Mouse (Mus musculus): ENCODE measurements at regions not wholly inside any gene's neighbourhood (a gene's known extent, or its start where the extent isn't known, plus 50 kb on each side); places are given as distances from the start of the nearest gene placed in this dataset.

DNA sequence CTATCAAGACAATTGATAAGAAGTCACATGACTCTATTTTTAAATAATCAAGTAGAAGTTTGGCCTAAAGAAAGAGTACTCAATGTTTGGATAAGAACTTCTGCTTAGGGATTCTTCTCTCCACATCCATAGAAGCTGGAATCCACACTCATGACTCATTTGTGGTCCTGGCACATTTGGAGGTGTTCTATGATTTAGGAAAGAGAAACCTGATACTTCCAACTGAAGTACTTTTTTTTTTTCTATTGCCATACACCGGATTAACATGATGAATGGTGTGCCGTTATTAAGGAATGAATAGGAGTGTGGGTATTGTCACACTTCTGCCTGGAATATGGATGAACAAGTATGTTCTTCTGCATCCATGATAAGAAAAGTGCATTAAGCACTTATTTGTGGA lies 158.5 kb upstream of the Pter start:
- Histone ChIP-seq H3K4me3 (no peak overlapping the region), H3K27ac (no peak overlapping the region), H3K4me1 (no peaks in the 10 kb centered on the region), H3K27me3 (ENCODE audit: poor library complexity, severe bottlenecking) (no peaks in the 10 kb centered on the region), H3K9me3 (no peaks in the 10 kb centered on the region), H3K36me3 (replicated peaks) (no peaks in the 10 kb centered on the region)
- no peak for DNase-seq (ENCODE audit: extremely low spot score, low spot score)
- 92% methylated on average over 2 of the region's 2 CpGs for WGBS

DNA sequence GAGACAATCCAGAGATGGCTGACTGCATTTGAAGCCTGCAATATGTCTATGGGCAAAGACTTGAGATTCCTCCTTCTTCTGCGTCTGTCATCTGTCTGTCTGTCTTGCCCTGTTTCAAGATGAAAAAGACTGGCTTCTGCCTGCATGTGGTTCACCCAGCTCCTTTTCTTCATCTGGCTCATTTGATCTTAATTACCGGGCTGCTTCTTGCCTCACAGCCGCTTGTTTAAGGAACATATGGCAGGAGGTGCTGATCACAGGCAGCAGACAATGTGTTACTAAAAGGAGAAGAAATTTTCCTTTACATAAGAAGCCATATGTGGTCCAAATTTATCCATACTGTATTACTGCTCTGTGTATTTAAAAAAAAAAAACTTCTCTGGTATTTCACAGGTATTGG lies 147.0 kb upstream of the Pter start:
- no peaks in the 10 kb centered on the region for H3K4me1 ChIP-seq
- DNase-seq (ENCODE audit: extremely low spot score, low spot score) = no peak
- H3K36me3 ChIP-seq (replicated peaks) = no peaks in the 10 kb centered on the region
- no peak overlapping the region for H3K4me3 ChIP-seq
- no peak overlapping the region for H3K27ac ChIP-seq
- H3K9me3 ChIP-seq = no peaks in the 10 kb centered on the region
- no peaks in the 10 kb centered on the region for H3K27me3 ChIP-seq (ENCODE audit: poor library complexity, severe bottlenecking)
- WGBS = 67% methylated on average over 3 of the region's 3 CpGs

DNA sequence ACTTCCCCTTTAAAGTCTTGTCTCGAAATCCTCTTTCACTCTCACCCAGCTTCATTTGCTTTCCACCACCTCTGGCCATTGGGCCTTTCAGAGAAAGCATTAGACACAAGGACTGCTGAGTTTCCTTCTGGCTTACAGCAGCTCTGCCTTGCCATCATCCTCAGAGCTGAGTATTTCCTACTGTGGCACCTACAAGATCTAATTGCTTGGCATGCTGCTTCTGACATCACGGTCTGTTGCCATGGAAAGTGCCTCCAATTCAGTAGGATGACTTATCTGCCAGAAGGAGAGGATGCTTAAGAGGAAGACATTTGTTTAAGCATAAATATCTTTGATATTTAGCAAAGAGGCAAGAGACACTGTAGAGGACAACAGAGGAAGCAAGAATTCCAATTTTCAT lies 146.1 kb upstream of the Pter start:
- no peak overlapping the region for H3K27ac ChIP-seq
- no peaks in the 10 kb centered on the region for H3K9me3 ChIP-seq
- no peak overlapping the region for H3K4me3 ChIP-seq
- H3K4me1 ChIP-seq = no peaks in the 10 kb centered on the region
- H3K27me3 ChIP-seq (ENCODE audit: poor library complexity, severe bottlenecking) = no peaks in the 10 kb centered on the region
- DNase-seq (ENCODE audit: extremely low spot score, low spot score) = no peak
- 73% methylated on average over 2 of the region's 2 CpGs for WGBS
- H3K36me3 ChIP-seq (replicated peaks) = no peaks in the 10 kb centered on the region

DNA sequence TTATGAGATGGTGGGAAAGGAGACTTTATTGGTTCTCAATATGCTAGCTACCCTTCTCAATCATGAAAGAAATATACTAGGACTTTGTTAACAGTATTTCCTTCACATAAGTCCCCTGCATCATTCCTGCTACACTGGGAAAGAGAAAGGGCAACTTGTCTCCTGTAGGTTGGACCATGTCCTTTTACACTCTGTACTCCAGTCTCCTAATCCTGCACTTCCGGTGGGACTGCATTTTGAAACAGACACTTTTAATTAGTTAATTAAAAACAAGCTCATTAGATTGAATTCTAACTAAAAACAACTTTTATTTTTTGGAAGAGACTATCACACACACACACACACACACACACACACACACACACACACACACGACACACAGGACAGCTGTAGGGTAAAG lies 131.2 kb upstream of the Pter start:
- Histone ChIP-seq H3K4me3 (no peak overlapping the region), H3K36me3 (replicated peaks) (no peaks in the 10 kb centered on the region), H3K4me1 (no peaks in the 10 kb centered on the region), H3K27ac (no peak overlapping the region), H3K27me3 (ENCODE audit: poor library complexity, severe bottlenecking) (no peaks in the 10 kb centered on the region), H3K9me3 (no peaks in the 10 kb centered on the region)
- 82% methylated on average over 2 of the region's 2 CpGs for WGBS
- no peak for DNase-seq (ENCODE audit: extremely low spot score, low spot score)

DNA sequence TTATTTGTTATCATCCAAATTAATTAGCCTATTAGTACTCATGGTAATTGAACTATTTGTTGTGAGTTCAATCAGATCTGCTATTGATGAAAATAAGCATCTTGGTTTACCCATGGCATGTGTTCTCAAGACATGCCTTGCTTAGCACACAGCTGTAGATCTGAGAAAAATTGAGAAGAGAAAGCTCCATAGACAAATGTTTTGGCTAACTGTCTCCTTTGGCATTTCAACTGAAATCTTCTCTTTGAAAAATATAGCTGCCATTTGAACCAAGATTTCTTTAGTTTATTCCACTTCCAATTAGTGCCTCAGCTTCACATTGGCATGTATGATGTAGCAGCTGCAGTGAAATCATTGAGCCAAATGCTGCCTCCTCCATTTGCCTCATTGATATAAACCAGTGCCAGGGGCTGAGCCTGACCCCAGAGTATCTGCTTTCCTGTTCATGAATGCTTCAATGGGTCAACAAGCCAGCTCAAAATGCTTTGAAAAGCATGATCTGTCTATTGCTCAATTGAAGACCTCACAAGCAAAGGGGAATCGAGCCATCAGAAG lies 126.1 kb upstream of the Pter start:
- no peaks in the 10 kb centered on the region for H3K9me3 ChIP-seq
- DNase-seq (ENCODE audit: extremely low spot score, low spot score) = no peak
- no peak overlapping the region for H3K4me3 ChIP-seq
- no peaks in the 10 kb centered on the region for H3K27me3 ChIP-seq (ENCODE audit: poor library complexity, severe bottlenecking)
- 82% methylated on average over 1 of the region's 1 CpGs for WGBS
- H3K36me3 ChIP-seq (replicated peaks) = no peaks in the 10 kb centered on the region
- no peak overlapping the region for H3K27ac ChIP-seq
- H3K4me1 ChIP-seq = no peaks in the 10 kb centered on the region

DNA sequence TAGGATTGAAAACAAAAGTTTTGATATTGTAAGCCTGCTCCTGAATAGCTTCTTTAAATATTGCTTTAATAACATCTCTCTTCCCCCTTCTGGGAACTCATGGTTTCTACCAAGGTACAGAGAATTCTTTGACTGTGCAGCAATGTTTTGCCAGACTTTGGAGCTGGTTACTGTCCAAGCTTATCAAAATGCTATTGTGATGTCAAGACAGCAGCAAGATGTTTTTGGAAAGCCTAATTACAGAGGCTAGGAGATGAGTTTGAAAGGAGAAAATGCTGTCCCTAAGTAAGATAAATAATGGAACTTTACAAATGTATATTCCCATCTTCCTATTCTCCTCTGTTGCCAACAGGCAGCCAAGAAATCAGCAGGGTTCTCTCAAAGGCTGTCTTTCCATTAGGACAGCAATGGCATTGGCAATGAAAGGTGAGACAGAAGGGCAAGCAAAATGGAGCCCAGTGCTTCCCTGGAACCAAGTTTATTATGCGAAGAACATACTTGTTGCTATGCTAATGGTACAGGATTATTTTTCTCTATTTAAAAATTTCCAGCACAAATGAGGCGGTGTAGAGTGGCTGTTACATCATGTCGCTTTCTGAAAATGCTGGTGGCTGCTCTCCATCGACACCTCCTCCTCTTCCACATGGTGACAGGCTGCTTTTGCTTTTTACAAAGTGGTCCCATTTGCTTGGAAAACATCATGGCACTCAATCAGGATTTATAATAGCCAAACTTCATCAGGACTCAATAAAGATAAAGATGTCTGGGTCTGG lies 124.5 kb upstream of the Pter start:
- DNase-seq (ENCODE audit: extremely low spot score, low spot score) = no peak
- Histone ChIP-seq H3K36me3 (replicated peaks) (no peaks in the 10 kb centered on the region), H3K27me3 (ENCODE audit: poor library complexity, severe bottlenecking) (no peaks in the 10 kb centered on the region), H3K9me3 (no peaks in the 10 kb centered on the region), H3K4me3 (no peak overlapping the region), H3K27ac (no peak overlapping the region), H3K4me1 (no peaks in the 10 kb centered on the region)
- WGBS = 93% methylated on average over 4 of the region's 4 CpGs

DNA sequence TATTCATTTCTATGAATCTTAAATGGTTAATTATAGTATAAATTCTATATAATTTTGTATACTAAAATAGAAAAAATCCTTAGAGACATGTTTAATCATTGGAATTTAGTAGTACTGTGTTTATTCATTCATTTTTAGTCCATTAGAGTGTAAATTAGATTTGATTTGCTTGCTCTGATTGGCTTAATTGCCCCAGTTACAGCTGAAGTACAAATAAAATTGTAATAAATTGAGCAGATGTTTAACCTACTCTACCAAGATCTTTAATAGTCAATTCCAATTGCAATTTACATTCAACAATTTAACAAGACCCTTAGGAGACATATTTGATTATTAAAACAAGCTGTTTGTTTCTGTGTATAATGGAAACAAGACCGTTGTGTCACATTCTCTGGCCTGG lies 121.2 kb upstream of the Pter start:
- no peaks in the 10 kb centered on the region for H3K27me3 ChIP-seq (ENCODE audit: poor library complexity, severe bottlenecking)
- H3K4me1 ChIP-seq = no peaks in the 10 kb centered on the region
- WGBS = 96% methylated on average over 1 of the region's 1 CpGs
- no peak overlapping the region for H3K4me3 ChIP-seq
- no peaks in the 10 kb centered on the region for H3K9me3 ChIP-seq
- no peaks in the 10 kb centered on the region for H3K36me3 ChIP-seq (replicated peaks)
- no peak overlapping the region for H3K27ac ChIP-seq
- no peak for DNase-seq (ENCODE audit: extremely low spot score, low spot score)

DNA sequence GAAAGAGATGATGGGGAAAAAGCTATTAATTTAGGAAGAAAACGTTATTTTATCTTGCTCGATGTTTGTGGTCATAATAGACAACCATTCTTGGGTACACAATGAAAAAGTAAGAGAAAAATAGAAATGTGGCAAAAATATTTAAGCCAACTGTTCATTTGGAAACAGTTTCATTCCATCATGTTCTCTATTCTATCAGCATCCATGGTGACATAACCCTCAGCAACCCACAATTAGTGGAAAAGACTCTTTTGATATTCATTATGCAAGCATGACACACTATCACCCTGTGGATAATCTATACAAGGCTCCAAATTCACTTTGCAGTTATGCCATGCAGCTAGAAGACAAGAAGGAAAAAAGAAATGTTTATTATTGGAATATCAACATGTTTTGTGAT lies 118.7 kb upstream of the Pter start:
- no peaks in the 10 kb centered on the region for H3K27me3 ChIP-seq (ENCODE audit: poor library complexity, severe bottlenecking)
- 79% methylated on average over 2 of the region's 2 CpGs for WGBS
- H3K9me3 ChIP-seq = no peaks in the 10 kb centered on the region
- H3K36me3 ChIP-seq (replicated peaks) = no peaks in the 10 kb centered on the region
- DNase-seq (ENCODE audit: extremely low spot score, low spot score) = no peak
- no peaks in the 10 kb centered on the region for H3K4me1 ChIP-seq
- no peak overlapping the region for H3K4me3 ChIP-seq
- H3K27ac ChIP-seq = no peak overlapping the region

DNA sequence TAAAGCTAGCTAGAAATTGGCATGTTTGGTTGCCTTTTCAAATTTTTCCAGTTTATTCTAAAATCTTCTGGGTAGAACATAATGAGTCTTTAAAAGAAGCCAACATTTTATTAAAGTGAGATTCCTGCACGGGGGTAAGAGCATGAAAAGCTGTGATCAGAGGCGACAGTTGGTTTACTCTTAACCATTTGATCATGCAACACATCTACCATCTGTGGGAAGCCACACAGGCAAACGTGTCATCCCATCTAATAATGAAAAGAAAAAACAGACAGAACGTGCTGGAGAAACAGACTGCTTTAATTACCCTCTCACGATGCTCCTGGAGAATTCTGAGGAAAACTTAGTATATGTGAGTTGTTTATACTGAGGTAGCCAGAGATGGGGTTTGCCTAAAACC lies 115.4 kb upstream of the Pter start:
- 82% methylated on average over 5 of the region's 5 CpGs for WGBS

DNA sequence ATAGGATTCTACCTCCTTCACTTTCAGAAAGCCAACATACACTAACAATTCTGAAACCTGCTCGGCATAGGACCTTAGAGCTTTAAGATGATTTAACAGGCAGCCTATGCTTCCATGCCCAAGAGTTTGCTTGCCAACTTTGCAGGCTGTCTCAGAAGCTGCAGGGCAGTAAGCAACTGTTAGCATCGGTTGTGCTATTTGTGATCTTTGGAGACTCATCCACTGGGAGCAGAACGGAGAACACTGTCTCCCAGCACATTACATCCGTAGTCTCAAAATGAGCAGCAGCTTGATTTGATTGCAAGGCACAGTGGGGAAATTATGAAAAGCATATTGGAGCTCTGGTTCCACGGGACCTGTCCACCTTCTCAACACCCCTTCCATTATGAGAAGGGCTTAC lies 108.5 kb upstream of the Pter start:
- no peak for DNase-seq (ENCODE audit: extremely low spot score, low spot score)
- Histone ChIP-seq H3K36me3 (replicated peaks) (no peaks in the 10 kb centered on the region), H3K27ac (no peak overlapping the region), H3K27me3 (ENCODE audit: poor library complexity, severe bottlenecking) (no peaks in the 10 kb centered on the region), H3K4me1 (no peaks in the 10 kb centered on the region), H3K9me3 (no peaks in the 10 kb centered on the region), H3K4me3 (no peak overlapping the region)
- 84% methylated on average over 5 of the region's 5 CpGs for WGBS

More for the DNA sequence above, 115.4 kb upstream of the Pter start:
- no peak for DNase-seq (ENCODE audit: extremely low spot score, low spot score)
- Histone ChIP-seq H3K4me3 (no peak overlapping the region), H3K36me3 (replicated peaks) (no peaks in the 10 kb centered on the region), H3K27me3 (ENCODE audit: poor library complexity, severe bottlenecking) (no peaks in the 10 kb centered on the region), H3K27ac (no peak overlapping the region), H3K9me3 (no peaks in the 10 kb centered on the region), H3K4me1 (no peaks in the 10 kb centered on the region)

DNA sequence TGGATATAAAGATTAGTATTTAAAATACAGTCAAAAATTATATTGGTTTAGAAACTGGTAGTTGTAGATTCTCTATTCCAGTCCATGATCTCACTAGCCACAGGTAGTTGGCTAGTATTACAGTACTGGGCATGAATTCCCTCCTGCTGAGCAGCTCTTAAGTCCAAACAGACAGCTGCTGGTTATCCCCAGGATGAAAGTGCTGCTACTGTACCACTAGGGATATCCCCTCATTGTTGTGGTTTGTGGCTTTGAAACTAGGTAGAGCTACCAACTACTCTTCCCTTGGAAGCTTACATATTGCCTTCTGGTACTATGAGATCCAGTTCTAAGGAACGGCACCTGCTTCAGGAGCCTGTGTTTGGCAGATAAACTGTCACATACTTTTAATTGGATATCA lies 97.9 kb upstream of the Pter start:
- 93% methylated on average over 1 of the region's 1 CpGs for WGBS
- Histone ChIP-seq H3K27ac (no peak overlapping the region), H3K27me3 (ENCODE audit: poor library complexity, severe bottlenecking) (no peaks in the 10 kb centered on the region), H3K36me3 (replicated peaks) (no peaks in the 10 kb centered on the region), H3K4me3 (no peak overlapping the region), H3K4me1 (no peaks in the 10 kb centered on the region), H3K9me3 (no peaks in the 10 kb centered on the region)
- DNase-seq (ENCODE audit: extremely low spot score, low spot score) = no peak

DNA sequence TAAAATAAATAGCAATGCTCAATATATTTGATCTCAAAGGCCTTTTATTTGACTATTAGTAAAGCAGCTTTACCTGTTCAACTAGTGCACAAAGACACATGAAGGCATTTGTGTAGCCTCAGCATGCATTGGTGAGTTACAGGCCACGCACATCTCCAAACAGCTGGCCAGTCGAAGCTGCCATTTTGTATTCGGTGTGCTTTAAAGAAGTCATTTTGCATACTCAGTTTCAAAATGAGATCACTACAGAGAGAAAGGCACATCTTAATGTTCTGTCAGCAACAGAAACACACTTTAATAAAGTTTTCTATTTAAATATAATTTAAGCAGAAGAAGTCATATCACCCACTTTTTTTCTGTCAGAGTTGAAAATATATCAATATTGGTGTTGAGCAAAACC lies 90.3 kb upstream of the Pter start:
- Histone ChIP-seq H3K4me1 (no peaks in the 10 kb centered on the region), H3K27ac (no peak overlapping the region), H3K36me3 (replicated peaks) (no peaks in the 10 kb centered on the region), H3K4me3 (no peak overlapping the region), H3K9me3 (no peaks in the 10 kb centered on the region), H3K27me3 (ENCODE audit: poor library complexity, severe bottlenecking) (no peaks in the 10 kb centered on the region)
- WGBS = 92% methylated on average over 3 of the region's 3 CpGs
- DNase-seq (ENCODE audit: extremely low spot score, low spot score) = no peak

DNA sequence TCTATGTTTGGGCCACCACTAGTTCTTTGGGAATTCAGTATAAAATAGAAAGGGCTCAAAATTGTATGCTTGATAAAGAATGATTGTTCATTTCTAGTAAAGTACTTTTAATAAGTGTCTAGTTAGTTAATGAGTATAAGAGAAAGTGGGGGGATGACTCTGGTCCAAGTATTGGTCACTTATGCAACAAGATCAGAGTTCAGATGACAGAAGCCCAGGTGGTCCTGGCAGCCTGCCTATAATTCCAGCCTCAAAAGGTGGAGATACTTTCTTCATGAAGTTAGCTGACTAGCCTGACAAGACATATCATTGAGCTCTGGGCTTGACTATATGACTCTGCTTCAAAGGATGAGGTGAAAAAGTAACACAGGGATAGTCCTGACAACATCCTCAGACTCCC lies 57.3 kb upstream of the Pter start:
- no peak overlapping the region for H3K27ac ChIP-seq
- H3K4me3 ChIP-seq = no peak overlapping the region
- DNase-seq (ENCODE audit: extremely low spot score, low spot score) = no peak
- no peaks in the 10 kb centered on the region for H3K36me3 ChIP-seq (replicated peaks)
- no peaks in the 10 kb centered on the region for H3K4me1 ChIP-seq
- H3K9me3 ChIP-seq = no peaks in the 10 kb centered on the region
- H3K27me3 ChIP-seq (ENCODE audit: poor library complexity, severe bottlenecking) = no peaks in the 10 kb centered on the region

DNA sequence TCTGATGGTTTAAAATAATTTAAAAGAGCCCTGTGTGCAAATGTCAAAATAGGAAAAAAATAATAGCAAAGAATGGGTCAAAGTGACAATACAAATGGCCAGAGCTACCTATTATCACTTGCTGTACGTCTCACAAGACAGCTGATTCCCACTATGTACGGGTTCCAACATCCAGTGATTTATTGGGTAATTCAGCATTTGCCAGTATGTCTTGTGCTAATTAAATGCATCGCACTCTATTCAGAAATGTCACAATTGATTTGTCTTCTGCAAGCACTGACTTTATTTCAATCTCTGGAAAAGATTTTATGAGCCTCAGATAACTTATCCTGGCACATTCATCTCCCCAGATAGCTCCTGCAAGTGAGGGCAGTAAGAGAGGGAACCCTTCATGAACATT lies 55.1 kb upstream of the Pter start:
- no peaks in the 10 kb centered on the region for H3K4me1 ChIP-seq
- DNase-seq (ENCODE audit: extremely low spot score, low spot score) = no peak
- no peak overlapping the region for H3K27ac ChIP-seq
- H3K27me3 ChIP-seq (ENCODE audit: poor library complexity, severe bottlenecking) = no peaks in the 10 kb centered on the region
- no peaks in the 10 kb centered on the region for H3K36me3 ChIP-seq (replicated peaks)
- 90% methylated on average over 3 of the region's 3 CpGs for WGBS
- no peaks in the 10 kb centered on the region for H3K9me3 ChIP-seq
- H3K4me3 ChIP-seq = no peak overlapping the region
